Mouse (Mus musculus) layer of hippocampus, postnatal 25 days (tissue): ENCODE results near the gene Ccdc169. TPM values are rescaled to one million over a fixed set of nuclear protein-coding genes. Genes with fewer than 3 reads are reported as not detected.

ENCODE experiments used
- DNase-seq, 2 experiments: peaks; one replicate each; pipeline ENCODE4 v3.0.0; 2022; ENCODE audit warnings: mixed read lengths in 2 of 2, low spot score in 1 of 2; ENCODE audit errors: extremely low spot score in 1 of 2
- total RNA-seq, 2 experiments: library from RNA; stranded (reverse); gene quantifications; 2 replicates each; pipeline ENCODE4 v1.2.3; 2021

The Ccdc169 gene
- total RNA-seq, 2 experiments from 2014 or later: 0.17 to 0.28 TPM

DNA sequence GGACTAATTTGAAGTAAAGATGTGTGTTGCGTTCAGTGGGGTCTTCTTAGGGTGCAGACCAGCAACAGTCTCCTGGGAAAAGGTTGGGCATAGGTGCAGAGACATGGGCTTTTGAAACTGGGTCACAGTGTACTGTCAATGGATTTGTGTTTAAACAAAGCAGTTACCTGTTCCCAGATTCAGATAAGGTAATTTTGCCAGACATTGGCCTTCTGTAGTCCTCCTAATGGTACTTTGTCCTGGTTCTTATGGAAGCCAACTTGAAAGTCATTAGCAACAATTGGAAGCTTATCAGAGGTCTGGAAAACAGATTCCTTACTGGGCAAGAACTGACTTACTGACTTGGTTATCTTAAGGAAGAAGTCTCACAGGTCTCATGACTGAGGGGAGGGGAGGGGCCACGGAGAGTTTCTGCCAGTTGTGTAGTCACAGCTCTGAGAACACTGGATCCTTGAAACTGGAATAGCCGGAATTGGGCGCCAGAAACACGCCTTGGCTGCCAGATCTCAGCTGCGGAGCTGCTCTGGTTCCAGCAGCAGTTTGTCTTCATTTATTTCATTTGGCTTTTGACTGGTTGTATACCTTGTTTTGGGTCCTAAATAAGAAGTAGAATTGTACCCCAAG lies 17.8 kb upstream of the Ccdc169 start:
- no peak for DNase-seq

DNA sequence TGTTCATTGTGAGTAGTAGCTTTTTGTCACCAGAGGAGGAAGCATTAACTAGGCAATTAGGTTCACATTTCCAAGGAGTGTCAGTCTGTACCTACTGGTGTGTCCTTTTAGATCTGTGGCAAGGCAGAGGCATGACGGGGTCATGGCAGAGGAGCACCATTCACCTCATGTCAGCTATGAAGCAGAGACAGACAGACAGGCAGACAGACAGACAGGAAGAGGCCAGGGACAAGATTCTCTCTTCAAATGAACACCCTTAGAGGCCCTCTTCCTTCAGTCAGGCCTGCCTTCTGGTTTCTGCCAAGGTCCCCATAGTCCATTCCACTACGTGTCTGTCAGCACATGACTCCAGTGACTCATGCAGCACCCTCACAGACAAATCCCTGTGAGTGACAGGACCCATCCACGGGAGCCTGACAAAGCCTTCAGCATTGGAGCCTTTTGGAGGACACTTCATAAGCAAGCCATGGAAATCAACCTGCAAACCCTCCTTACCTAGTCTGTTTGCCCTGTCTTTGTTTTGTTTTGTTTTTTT lies 14.7 kb upstream of the Ccdc169 start:
- no peak for DNase-seq

DNA sequence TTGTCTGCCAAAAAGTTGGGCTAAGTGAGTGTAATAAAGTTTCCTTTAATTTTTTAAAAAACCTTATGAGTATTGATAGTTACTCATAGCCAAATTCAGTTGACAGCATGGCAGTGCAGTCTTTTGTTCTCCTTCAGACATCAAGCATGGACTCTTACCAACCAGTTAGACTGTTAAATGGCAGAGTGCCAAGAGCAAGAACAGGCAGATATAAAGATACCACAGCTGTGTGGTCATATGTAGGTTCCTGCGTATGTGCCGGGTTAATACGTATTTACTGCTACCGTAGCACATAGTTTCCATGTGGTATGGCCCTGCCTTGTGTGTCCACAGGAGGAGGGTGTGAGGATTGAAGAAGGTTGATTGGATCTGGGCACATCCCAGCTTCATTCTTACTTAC lies 14.1 kb upstream of the Ccdc169 start:
- DNase-seq: no peak

DNA sequence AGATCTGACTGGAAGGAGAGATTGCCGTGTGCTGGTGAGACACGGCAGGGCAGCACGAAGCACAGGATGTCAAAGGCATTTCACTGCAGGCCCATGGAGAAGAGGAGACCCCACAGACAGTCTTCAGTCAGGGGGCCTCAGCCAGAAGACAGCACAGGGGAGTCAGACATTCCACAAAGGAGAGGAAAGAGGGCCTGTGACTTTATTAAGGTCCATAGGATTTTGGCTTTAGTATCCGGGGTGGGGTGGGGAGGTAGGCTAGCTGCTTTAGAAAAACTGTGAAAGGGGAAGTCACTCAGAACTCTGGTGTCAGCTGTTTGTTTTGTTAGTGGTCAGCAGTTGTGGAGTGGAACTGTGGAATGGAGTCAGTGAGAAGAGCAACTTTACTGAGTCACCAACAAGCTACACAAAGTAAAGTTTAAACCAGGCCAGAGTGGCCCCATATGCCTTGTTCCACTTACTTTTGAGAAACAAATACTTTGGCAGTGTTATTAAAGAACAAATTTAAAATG lies 7.9 kb upstream of the Ccdc169 start:
- DNase-seq: no peak

DNA sequence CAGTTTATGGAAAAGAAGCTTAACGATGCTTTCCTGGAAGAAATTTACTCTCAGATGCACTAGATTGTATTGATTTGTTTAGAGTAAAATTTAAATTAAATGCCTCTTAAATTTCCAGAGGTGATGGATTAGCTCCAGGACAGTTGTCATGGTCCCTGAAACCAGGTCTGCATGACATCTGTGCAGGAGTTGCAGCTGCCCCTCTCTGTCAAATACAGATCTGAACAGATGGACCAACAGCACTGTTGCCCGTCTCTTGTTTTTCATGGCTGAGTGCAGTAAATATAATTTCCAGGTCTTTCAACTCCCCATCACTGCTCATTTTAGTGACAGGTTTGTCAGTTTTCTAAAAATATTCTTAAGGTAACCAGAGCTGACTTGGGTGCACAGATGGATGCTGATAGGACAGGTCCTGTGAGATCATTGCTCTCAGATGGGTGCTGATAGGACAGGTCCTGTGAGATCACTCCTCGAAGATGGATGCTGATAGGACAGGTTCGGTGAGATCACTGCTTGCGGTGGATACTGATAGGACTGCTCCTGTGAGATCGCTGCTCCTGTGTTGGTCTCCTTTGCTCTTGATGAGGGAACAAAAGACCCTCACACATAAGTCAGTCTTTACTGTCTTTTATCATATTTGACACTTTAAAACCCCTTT lies 5.4 kb upstream of the Ccdc169 start:
- DNase-seq: no peak

DNA sequence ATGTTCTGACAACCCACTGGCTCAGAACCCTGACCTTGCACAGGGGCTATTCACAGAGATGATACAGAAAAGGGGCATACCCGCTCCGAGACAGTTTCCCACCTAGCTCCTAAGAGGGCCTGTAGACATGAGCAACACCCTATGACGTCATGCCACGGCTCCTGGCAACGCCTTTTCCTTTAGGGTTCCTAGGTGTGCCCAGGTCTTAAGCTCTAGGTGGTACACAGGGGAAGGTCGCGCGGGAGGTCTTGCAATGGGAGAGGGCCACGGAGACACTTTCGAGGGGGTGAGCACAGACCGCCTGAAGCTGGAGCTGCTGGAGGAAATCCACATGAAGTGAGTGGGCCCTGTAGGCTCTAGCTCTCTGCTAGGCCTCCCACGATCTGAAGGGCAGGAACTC lies 2.7 kb downstream of the Ccdc169 start:
- DNase-seq: no peak

DNA sequence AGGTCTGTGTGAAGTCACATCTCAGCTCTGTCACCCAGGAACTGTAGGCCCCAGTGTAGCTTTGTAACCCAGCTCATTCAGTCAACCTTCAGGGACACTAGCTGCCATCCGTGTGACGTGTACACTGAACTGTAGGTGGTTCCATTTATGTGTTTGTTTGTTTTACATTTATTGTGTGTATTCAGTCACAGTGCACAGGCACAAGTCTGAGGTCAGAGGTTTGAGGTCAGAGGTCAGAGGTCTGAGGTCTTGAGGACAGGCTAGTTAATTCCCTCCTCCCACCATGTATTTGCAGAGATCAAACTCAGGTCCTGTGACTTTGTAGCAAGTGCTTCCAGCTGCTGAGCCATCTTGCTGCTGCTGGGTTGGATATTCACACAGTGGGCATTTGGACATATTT lies 4.3 kb downstream of the Ccdc169 start:
- DNase-seq: no peak

DNA sequence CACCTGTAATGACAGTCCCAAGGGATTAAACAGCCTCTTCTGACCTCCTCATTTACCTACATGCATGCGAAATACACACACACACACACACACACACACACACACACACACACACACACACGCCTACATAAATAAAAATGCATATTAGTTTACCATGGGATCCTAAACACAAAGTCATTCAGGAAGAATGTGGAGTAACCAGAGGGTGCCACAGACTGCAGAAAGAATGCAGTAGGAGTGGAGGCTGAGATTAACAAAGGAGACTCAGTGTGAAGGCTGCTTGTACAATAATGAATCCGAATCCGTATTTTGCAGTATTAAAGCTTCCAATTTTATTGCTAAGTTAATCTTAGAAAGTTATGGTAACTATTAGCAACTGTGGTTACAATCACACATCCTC lies 7.8 kb downstream of the Ccdc169 start:
- DNase-seq: no peak

DNA sequence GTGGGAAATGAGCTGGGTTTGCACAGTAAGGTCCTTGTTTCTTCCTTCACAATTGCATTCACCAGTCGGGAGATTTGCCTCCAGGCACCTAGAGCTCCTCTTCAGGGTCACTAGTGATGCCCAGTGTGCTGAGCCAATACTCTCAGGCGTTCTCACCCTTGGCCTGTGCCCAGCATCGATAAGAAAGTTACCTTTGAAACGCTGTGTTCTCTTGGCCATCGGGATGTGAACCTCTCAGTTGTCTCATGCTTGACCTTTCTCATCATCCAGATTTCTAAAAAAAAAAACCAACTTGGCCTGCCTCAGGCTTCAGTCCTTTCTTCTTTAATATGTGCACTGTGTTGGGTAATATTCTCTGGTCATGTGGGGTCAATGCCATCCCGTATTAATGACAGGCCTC lies 9.3 kb downstream of the Ccdc169 start:
- no peak for DNase-seq

DNA sequence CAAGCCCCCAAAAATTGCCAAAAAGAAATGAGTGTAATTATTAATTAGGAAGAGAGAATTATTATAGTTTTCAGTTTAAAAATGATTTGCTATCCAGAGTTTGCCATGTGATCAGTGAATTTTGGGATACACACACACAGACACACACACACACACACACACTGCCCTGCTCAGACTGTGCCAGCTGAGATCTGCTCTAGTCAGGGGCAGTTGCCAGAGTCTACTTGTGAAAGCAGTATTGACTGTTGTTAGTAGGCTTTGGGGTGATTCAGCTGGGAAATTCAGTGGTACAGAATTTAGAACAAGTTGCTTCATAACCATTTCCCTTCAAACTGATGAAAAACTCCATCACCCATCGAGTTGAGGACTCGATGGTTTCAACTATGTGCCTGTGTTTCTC lies 10.0 kb downstream of the Ccdc169 start:
- DNase-seq: no peak

DNA sequence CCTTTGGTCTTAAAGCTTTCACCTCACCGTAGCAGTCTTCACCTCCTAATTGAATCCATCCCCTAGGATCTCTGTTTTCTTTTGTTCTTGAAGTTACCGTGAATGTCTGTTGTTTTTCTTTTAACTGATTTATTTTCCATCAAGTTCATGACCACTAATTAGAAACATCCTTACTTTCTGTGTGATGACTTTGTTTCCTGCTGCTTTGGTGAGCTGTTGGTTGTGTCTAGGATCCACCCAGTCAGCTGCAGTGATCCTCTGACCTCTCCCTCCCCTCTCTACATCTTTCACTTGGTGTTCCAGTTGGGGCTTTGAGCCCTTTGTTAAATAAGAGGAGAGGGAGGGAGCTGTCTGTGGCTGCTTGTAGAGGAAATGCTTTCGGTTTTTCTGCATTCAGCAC lies 11.0 kb downstream of the Ccdc169 start:
- DNase-seq: no peak

DNA sequence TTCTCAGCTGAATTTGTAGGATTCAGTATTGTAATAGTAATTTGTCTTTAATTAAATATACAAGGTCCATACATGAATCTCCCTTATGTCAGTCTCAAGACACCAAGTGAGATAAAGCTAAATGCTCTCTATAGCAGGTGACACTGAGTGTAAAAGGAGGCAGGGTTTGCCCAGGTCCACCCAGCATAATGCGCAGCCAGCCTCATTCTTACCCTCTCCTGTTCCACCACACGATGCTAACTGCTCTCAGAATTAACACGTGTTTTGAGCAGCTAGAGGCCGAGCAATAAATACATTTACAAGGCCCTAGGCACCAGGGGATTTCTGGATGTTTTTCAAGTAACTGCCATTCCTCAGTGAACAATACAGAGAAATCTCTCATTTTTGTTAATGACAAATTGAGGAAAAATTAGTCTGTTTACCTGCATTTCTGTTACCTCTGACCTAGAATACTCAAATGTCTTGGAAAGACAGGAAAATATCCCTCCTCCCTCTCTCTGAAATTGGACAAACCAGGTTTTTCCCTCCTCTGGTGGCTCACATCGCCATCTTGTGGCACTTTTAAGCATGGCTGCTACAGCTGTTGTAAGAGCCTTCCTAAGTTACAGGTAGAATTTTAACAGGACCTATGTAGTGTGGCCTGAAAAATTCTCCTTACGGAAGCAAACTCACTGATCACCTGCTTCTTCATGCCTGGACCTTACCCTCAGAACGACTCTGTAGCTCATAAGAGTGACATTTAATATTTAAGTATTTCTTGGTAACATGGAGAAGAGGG lies 14.7 kb downstream of the Ccdc169 start:
- DNase-seq: peak; percentile 33 to 80

DNA sequence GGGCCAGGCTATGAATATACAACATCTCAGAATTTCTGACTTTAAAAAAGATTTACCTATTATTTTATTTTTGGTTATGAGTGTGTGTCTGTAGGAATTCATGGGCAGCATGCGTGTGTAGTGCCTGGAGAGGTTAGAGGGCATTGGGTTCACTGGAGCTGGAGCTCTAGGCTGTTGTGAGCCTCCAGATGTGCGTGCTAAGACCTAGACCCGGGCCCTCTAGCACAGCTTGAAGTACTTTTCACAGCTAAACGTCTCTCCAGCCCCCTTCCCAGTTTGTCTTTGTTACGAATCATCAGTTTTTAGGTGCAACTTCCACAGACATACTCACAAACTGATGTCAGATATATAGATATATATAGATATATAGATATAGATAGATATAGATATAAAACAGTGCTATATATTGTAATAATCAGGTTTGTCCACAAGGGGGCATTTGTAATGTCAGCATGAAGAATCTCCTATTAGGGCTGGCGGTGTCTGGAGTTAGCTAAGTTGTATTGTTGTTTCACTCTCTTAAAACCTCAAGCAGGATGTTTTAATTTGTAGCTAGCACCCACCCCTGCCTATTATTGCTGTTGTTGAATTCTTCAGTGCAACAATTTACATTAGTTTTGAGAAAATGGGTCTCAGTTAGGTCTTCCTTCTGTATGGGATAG lies 15.7 kb downstream of the Ccdc169 start:
- no peak for DNase-seq

DNA sequence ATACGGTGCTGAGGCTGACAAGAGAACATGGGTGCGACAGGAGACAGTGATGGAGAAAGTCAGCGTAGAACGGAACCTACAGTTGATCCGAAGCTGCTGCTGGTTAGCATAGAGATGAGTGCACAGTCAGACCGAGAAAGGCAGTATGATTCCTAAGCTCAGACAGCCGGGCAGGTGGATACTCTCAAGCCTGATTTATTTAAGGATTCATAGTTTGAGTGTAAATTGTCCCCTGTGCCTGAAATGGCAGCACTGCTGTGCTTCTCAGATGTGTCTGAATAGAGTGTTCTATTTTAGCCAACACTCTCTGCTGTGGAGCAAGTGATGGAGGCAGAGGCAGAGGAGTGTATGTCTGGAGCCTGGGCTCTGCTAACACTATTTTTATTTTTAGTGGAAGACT lies 17.0 kb downstream of the Ccdc169 start:
- no peak for DNase-seq

DNA sequence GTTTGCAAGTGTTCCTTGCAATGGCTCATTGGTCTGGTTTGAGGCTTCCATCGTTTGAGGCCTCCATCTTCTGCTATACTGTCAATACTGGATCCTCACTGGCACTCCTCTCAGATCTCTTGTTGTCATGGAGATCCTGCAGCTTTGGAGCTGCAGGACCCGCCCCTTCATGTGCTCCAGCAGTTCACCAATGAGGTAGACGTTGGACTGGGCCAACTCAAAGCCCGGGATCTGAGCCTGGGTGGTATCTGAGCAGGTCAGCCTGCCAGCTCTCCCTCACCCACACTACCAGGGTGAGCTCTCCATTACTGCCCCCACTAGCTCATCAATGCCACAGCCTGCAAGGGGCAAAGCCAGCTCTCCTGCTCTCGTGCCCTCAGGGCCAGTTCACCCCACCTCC lies 20.3 kb downstream of the Ccdc169 start:
- DNase-seq: no peak

DNA sequence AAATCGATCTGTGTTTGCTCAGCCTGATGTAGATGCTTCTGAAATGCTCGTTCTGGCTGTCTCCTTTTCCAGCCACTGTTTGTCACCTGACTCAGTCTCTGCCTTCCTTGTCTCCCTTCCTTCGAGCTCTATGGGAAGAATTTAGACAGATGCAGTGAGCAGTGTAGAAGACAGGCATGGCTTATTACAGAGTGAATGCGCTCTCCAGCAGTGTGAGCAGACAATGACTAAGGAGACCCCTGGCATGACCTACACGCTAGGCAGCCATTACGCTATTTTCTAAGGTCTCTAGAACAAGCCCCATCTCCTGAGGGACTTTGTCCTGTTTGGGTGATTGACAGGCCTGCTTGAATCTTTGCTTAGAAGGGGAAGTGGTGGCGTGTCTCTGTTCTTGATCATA lies 24.0 kb downstream of the Ccdc169 start:
- DNase-seq: no peak

DNA sequence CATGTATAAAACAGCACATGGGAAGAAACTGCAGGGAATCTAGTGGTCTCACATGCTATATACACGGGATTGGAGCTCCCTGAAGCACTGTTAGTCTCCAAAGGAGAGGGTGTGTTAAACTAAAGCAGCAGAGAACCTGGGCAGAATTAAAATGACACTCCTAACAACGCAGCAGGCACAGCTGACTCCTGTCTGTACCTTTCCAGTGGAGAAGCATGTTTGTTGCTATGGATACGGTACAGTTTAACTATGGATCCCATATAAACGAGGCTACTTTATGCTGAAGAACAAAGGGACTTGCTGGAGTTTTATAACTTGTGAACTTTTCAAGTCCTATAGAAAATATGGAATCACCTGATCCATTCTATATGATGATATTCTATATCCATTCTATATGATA lies 26.4 kb downstream of the Ccdc169 start:
- no peak for DNase-seq

DNA sequence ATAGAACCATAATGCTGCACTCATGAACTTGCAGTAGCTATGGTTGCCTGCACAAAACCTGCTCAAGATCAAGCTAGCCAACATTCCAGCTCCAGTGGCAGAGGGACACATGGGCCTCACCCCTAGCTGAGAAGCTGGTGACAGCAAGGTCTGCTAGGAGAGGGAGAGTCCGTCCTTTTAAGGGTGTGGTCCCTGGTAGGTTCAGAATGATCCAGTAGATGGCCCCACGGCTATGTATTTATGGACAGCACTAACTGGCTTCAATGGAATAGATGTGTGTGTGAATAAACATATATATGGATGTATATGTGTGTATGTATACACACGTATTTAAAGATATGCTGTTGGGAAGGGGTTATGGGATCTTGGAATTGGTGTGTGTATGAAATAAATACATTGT lies 35.3 kb downstream of the Ccdc169 start:
- no peak for DNase-seq

DNA sequence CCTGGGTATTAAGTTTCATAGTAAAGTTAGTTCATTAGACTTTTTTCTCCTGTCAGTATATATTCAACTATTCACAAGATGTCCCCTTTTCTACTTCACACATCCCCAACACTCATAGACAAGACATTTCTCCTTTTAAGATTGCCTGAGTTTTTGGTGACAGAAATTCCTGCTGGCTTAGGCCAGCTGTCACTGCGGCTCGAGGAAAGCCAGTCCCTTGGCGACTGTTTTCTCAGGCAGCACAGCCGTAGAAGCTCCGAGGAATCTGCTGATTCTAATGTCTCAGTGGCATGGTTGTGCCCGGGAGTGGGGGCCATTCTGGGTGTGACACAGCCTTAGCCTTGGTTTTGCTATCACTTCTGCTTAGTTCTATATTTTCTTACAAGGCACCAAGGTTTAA lies 40.1 kb downstream of the Ccdc169 start:
- no peak for DNase-seq

DNA sequence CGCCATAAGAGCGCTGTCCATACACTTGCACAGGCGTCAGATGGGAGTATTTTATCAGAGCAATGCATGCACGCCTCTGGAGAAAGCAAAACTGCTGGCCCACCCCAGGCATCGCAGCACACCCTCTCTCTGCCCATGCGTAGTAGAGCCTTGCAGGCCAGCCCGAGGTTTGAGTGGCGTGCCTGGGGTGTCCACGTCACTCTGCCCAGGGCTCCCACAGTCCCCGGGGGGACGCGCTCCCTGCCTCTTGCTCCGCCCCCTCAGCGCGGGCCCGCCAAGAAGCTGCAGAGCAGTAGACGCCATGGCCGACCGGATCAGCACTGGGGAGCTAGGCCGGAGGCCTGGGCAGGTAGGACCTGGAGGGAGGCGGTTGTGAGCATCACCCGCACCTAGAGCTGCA lies 44.6 kb downstream of the Ccdc169 start, which contains the start of gene Sohlh2:
Gene Sohlh2, plus strand, starts transcription at position 263 of the 400 bp plus-strand sequence.
- DNase-seq: no peak

DNA sequence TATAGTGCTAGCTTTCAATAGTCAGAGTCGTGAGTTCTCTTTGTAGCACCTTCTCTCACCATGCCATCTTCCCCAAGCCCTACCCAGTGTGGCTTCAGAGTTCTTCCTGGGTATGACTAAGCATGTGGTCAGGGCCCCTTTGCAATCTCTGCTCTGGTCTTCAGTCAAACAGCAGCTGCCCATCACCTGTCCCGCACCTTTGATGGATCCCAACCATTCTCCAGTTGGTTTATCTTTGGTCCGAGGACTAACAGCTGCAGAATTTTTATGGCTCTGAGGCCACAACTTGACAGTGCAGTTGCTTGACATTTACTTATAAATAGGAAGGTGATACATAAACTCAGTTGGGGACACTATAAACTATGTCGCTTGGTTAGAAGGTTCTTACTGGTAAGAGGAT lies 54.5 kb downstream of the Ccdc169 start:
- no peak for DNase-seq
